Mouse (Mus musculus): Measurements from ENCODE around the gene Spry2. TPM values are rescaled to one million over a fixed set of nuclear protein-coding genes. Genes with fewer than 3 reads are reported as not detected.

Gene Spry2
- polyA plus RNA-seq (2014; fragmentation: Nextera tagmentation; extraction: Ambion mirVana), result 53.9 and 65.2 TPM in 2 replicates

GRCm38 (mm10) chr14:105896791-105897568 lies at the start of gene Spry2:
Gene Spry2, minus strand, starts transcription at chr14:105896819.
- Histone ChIP-seq H3K4me2 (ENCODE audit: low read depth, low read length) (peak within 1 kb of the TSS; percentile 98), H3K4me3 (ENCODE audit: low read depth, low read length) (peak within 1 kb of the TSS; percentile 77), H3K27me3 (replicated peaks; ENCODE audit: control insufficient read depth, insufficient read depth, low read length) (no peaks in the 10 kb centered on the region), H3K36me3 (ENCODE audit: control insufficient read depth, insufficient read depth, low read length) (peaks cover 15% of the 10 kb centered on the region), H3K9me3 (ENCODE audit: control insufficient read depth, low read length) (no peaks in the 10 kb centered on the region), H3K4me1 (ENCODE audit: control insufficient read depth, insufficient read depth, low read length) (peaks cover 12% of the 10 kb centered on the region; the same call in 1 of the 2 replicates), H3K27ac (replicated peaks; ENCODE audit: low read depth, low read length) (peak within 1 kb of the TSS; percentile 99), H3K9ac (ENCODE audit: low read depth, low read length) (peak within 1 kb of the TSS; percentile 97)
- WGBS, result under 1% methylated on average over 54 of the region's 89 CpGs
- DNase-seq (ENCODE audit: low spot score) (peak; percentile 99), ATAC-seq (ENCODE audit: low read depth) (peak; percentile 95)

- Histone ChIP-seq H3K27me3 (replicated peaks; ENCODE audit: control insufficient read depth, insufficient read depth, low read length) (no peaks in the 10 kb centered on the region), H3K9ac (ENCODE audit: low read depth, low read length) (no peak overlapping the region), H3K36me3 (ENCODE audit: control insufficient read depth, insufficient read depth, low read length) (no peaks in the 10 kb centered on the region), H3K4me1 (ENCODE audit: control insufficient read depth, insufficient read depth, low read length) (no peaks in the 10 kb centered on the region), H3K27ac (replicated peaks; ENCODE audit: low read depth, low read length) (no peak overlapping the region), H3K9me3 (ENCODE audit: control insufficient read depth, low read length) (no peaks in the 10 kb centered on the region), H3K4me3 (ENCODE audit: low read depth, low read length) (no peak overlapping the region), H3K4me2 (ENCODE audit: low read depth, low read length) (no peak overlapping the region)
- ATAC-seq (ENCODE audit: low read depth) (no peak), DNase-seq (ENCODE audit: low spot score) (no peak)
- WGBS, result 80% methylated on average over 9 of the region's 9 CpGs
Observed at GRCm38 (mm10) chr14:105941353-105941752, 44.7 kb upstream of the Spry2 start.

- Histone ChIP-seq H3K27ac (replicated peaks; ENCODE audit: low read depth, low read length) (no peak overlapping the region), H3K4me2 (ENCODE audit: low read depth, low read length) (no peak overlapping the region), H3K9me3 (ENCODE audit: control insufficient read depth, low read length) (no peaks in the 10 kb centered on the region), H3K4me1 (ENCODE audit: control insufficient read depth, insufficient read depth, low read length) (peaks cover 4% of the 10 kb centered on the region; the same call in 1 of the 2 replicates), H3K36me3 (ENCODE audit: control insufficient read depth, insufficient read depth, low read length) (no peaks in the 10 kb centered on the region), H3K4me3 (ENCODE audit: low read depth, low read length) (no peak overlapping the region), H3K9ac (ENCODE audit: low read depth, low read length) (no peak overlapping the region), H3K27me3 (replicated peaks; ENCODE audit: control insufficient read depth, insufficient read depth, low read length) (0 out of 2 replicates have a peak, but pooled peaks cover 4% of the 10 kb centered on the region)
- DNase-seq (ENCODE audit: low spot score), result no peak
- WGBS, result 72% methylated on average over 9 of the region's 9 CpGs
- ATAC-seq (ENCODE audit: low read depth), result no peak
Observed at GRCm38 (mm10) chr14:105926726-105927125, 30.1 kb upstream of the Spry2 start.

GRCm38 (mm10) chr14:105925305-105925704 lies 28.7 kb upstream of the Spry2 start:
- ATAC-seq (ENCODE audit: low read depth) (no peak), DNase-seq (ENCODE audit: low spot score) (no peak)
- no peak overlapping the region for H3K4me3 ChIP-seq (ENCODE audit: low read depth, low read length)
- H3K9me3 ChIP-seq (ENCODE audit: control insufficient read depth, low read length), result no peaks in the 10 kb centered on the region
- 81% methylated on average over 2 of the region's 2 CpGs for WGBS
- H3K27me3 ChIP-seq (replicated peaks; ENCODE audit: control insufficient read depth, insufficient read depth, low read length), result 0 out of 2 replicates have a peak, but pooled peaks cover 4% of the 10 kb centered on the region
- no peak overlapping the region for H3K27ac ChIP-seq (replicated peaks; ENCODE audit: low read depth, low read length)
- no peaks in the 10 kb centered on the region for H3K36me3 ChIP-seq (ENCODE audit: control insufficient read depth, insufficient read depth, low read length)
- H3K9ac ChIP-seq (ENCODE audit: low read depth, low read length), result no peak overlapping the region
- H3K4me2 ChIP-seq (ENCODE audit: low read depth, low read length), result no peak overlapping the region
- peaks cover 10% of the 10 kb centered on the region for H3K4me1 ChIP-seq (ENCODE audit: control insufficient read depth, insufficient read depth, low read length)

GRCm38 (mm10) chr14:105924712-105925111 lies 28.1 kb upstream of the Spry2 start:
- Histone ChIP-seq H3K4me2 (ENCODE audit: low read depth, low read length) (no peak overlapping the region), H3K27me3 (replicated peaks; ENCODE audit: control insufficient read depth, insufficient read depth, low read length) (0 out of 2 replicates have a peak, but pooled peaks cover 4% of the 10 kb centered on the region), H3K36me3 (ENCODE audit: control insufficient read depth, insufficient read depth, low read length) (no peaks in the 10 kb centered on the region), H3K9ac (ENCODE audit: low read depth, low read length) (no peak overlapping the region), H3K27ac (replicated peaks; ENCODE audit: low read depth, low read length) (no peak overlapping the region), H3K9me3 (ENCODE audit: control insufficient read depth, low read length) (no peaks in the 10 kb centered on the region), H3K4me1 (ENCODE audit: control insufficient read depth, insufficient read depth, low read length) (peaks cover 10% of the 10 kb centered on the region), H3K4me3 (ENCODE audit: low read depth, low read length) (no peak overlapping the region)
- ATAC-seq (ENCODE audit: low read depth) (no peak), DNase-seq (ENCODE audit: low spot score) (peak; percentile 63)
- WGBS, result 24% methylated on average over 1 of the region's 1 CpGs

GRCm38 (mm10) chr14:105922874-105923273 lies 26.3 kb upstream of the Spry2 start:
- H3K36me3 ChIP-seq (ENCODE audit: control insufficient read depth, insufficient read depth, low read length), result no peaks in the 10 kb centered on the region
- no peak overlapping the region for H3K9ac ChIP-seq (ENCODE audit: low read depth, low read length)
- H3K4me3 ChIP-seq (ENCODE audit: low read depth, low read length), result no peak overlapping the region
- H3K9me3 ChIP-seq (ENCODE audit: control insufficient read depth, low read length), result no peaks in the 10 kb centered on the region
- peaks cover 10% of the 10 kb centered on the region for H3K4me1 ChIP-seq (ENCODE audit: control insufficient read depth, insufficient read depth, low read length)
- H3K4me2 ChIP-seq (ENCODE audit: low read depth, low read length), result 0 out of 2 replicates have a peak overlapping the region, but pooled peaks have one; percentile 15
- 0 out of 2 replicates have a peak, but pooled peaks cover 4% of the 10 kb centered on the region for H3K27me3 ChIP-seq (replicated peaks; ENCODE audit: control insufficient read depth, insufficient read depth, low read length)
- 24% methylated on average over 8 of the region's 8 CpGs for WGBS
- ATAC-seq (ENCODE audit: low read depth) (no peak), DNase-seq (ENCODE audit: low spot score) (peak; percentile 27)
- peak overlapping the region; percentile 24; the same call in 1 of the 2 replicates for H3K27ac ChIP-seq (replicated peaks; ENCODE audit: low read depth, low read length)

- DNase-seq (ENCODE audit: low spot score), result no peak
- Histone ChIP-seq H3K27ac (replicated peaks; ENCODE audit: low read depth, low read length) (no peak overlapping the region), H3K9me3 (ENCODE audit: control insufficient read depth, low read length) (no peaks in the 10 kb centered on the region), H3K4me2 (ENCODE audit: low read depth, low read length) (no peak overlapping the region), H3K4me3 (ENCODE audit: low read depth, low read length) (no peak overlapping the region), H3K4me1 (ENCODE audit: control insufficient read depth, insufficient read depth, low read length) (peaks cover 10% of the 10 kb centered on the region), H3K27me3 (replicated peaks; ENCODE audit: control insufficient read depth, insufficient read depth, low read length) (0 out of 2 replicates have a peak, but pooled peaks cover 4% of the 10 kb centered on the region), H3K36me3 (ENCODE audit: control insufficient read depth, insufficient read depth, low read length) (no peaks in the 10 kb centered on the region), H3K9ac (ENCODE audit: low read depth, low read length) (no peak overlapping the region)
- no peak for ATAC-seq (ENCODE audit: low read depth)
- 35% methylated on average over 5 of the region's 5 CpGs for WGBS
Observed at GRCm38 (mm10) chr14:105922427-105922826, 25.8 kb upstream of the Spry2 start.

- 0 out of 2 replicates have a peak, but pooled peaks cover 4% of the 10 kb centered on the region for H3K27me3 ChIP-seq (replicated peaks; ENCODE audit: control insufficient read depth, insufficient read depth, low read length)
- WGBS, result 9% methylated on average over 8 of the region's 8 CpGs
- no peaks in the 10 kb centered on the region for H3K36me3 ChIP-seq (ENCODE audit: control insufficient read depth, insufficient read depth, low read length)
- H3K4me3 ChIP-seq (ENCODE audit: low read depth, low read length), result peak overlapping the region; percentile 8
- peak; percentile 29 for DNase-seq (ENCODE audit: low spot score)
- H3K4me1 ChIP-seq (ENCODE audit: control insufficient read depth, insufficient read depth, low read length), result peaks cover 10% of the 10 kb centered on the region
- no peaks in the 10 kb centered on the region for H3K9me3 ChIP-seq (ENCODE audit: control insufficient read depth, low read length)
- H3K27ac ChIP-seq (replicated peaks; ENCODE audit: low read depth, low read length), result no peak overlapping the region
- no peak for ATAC-seq (ENCODE audit: low read depth)
- H3K9ac ChIP-seq (ENCODE audit: low read depth, low read length), result peak overlapping the region; percentile 55; the same call in 1 of the 2 replicates
- peak overlapping the region; percentile 45 for H3K4me2 ChIP-seq (ENCODE audit: low read depth, low read length)
Observed at GRCm38 (mm10) chr14:105921217-105921695, 24.6 kb upstream of the Spry2 start.
